Mouse (Mus musculus): ENCODE measurements around the gene Ifnl3. TPM values are rescaled to one million over a fixed set of nuclear protein-coding genes. Genes with fewer than 3 reads are reported as not detected.
A peak's percentile ranks its signal among the peaks of the same experiment; 100 is the strongest.

The Ifnl3 gene
- polyA plus RNA-seq, 1 experiment = not detected

DNA sequence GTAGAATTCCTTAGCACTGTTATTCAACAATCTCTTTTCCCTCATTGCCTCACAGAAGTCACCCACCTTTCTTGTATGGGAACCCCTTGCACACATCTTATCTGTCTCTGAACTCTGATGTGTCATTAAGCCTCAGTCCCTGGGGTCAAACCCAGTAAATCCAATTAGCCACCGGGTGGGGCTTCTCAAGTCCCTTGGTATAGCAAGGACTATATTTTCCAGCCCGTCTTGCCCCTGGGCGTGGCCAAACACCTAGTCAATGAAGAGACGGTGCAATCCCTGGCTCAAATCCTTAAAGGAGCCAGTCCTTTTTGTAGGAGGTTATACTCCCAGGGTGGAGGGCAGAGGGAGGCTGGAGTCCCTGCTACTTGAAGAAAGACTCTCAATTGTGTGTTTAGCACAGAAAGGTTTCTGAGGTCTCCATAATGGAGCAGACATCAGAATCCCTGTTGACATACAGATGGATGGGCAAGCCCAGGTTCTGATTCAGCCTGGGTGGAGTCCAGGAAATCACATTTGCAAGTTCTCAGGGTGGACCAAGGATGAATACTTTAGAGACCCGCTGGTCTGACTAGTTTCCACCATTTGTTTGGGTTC, 33.4 kb downstream of the Ifnl3 start:
- no peaks in the 10 kb centered on the region for H3K27me3 ChIP-seq (ENCODE audit: control insufficient read depth, insufficient read depth, low read length, poor library complexity, severe bottlenecking)
- H3K4me3 ChIP-seq (ENCODE audit: low read depth, low read length) = no peak overlapping the region
- peaks cover 3% of the 10 kb centered on the region; the same call in 1 of the 2 replicates for H3K36me3 ChIP-seq (ENCODE audit: control insufficient read depth, insufficient read depth, low read length, poor library complexity, severe bottlenecking)
- TF ChIP-seq EP300 (IDR thresholded peaks at IDR 0.05; ENCODE audit: insufficient read depth, low read depth, low read length) (no peak), CTCF (IDR thresholded peaks at IDR 0.05; ENCODE audit: low read depth, low read length) (no peak), POLR2A (IDR thresholded peaks at IDR 0.05; ENCODE audit: insufficient read depth, low read length) (no peak)
- no peak overlapping the region for H3K9ac ChIP-seq (ENCODE audit: low read depth, poor library complexity, severe bottlenecking)
- H3K27ac ChIP-seq (ENCODE audit: insufficient read depth, low read length) = peak overlapping the region; percentile 82
- H3K9me3 ChIP-seq (replicated peaks; ENCODE audit: control insufficient read depth, insufficient read depth, low read length, poor library complexity, severe bottlenecking) = no peaks in the 10 kb centered on the region
- H3K4me1 ChIP-seq (ENCODE audit: control insufficient read depth, insufficient read depth, low read length) = peaks cover 6% of the 10 kb centered on the region

DNA sequence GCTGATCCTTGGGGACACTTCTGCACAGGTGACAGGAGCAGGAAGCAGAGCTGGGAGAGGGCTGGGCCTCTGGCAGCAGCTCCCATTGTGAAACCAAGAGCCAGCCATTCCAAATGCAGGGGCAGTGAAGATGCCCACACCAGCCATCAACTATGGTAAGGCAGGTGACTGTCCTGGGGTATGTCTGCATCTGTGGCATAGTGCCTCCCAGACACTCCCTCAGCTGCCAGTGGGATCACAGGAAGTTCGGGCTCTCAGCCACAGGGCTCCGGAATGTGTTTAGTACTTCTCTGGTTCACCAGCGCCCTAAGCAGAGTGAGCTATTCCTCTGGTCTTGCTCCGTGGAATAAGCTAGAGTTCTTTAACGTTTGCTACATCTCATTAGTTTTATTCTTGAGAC, 34.4 kb downstream of the Ifnl3 start:
- Histone ChIP-seq H3K9me3 (replicated peaks; ENCODE audit: control insufficient read depth, insufficient read depth, low read length, poor library complexity, severe bottlenecking) (no peaks in the 10 kb centered on the region), H3K4me3 (ENCODE audit: low read depth, low read length) (no peak overlapping the region), H3K4me1 (ENCODE audit: control insufficient read depth, insufficient read depth, low read length) (peaks cover 6% of the 10 kb centered on the region), H3K27me3 (ENCODE audit: control insufficient read depth, insufficient read depth, low read length, poor library complexity, severe bottlenecking) (no peaks in the 10 kb centered on the region), H3K27ac (ENCODE audit: insufficient read depth, low read length) (no peak overlapping the region), H3K9ac (ENCODE audit: low read depth, poor library complexity, severe bottlenecking) (no peak overlapping the region), H3K36me3 (ENCODE audit: control insufficient read depth, insufficient read depth, low read length, poor library complexity, severe bottlenecking) (peaks cover 3% of the 10 kb centered on the region; the same call in 1 of the 2 replicates)
- TF ChIP-seq POLR2A (IDR thresholded peaks at IDR 0.05; ENCODE audit: insufficient read depth, low read length) (no peak), CTCF (IDR thresholded peaks at IDR 0.05; ENCODE audit: low read depth, low read length) (no peak), EP300 (IDR thresholded peaks at IDR 0.05; ENCODE audit: insufficient read depth, low read depth, low read length) (no peak)

DNA sequence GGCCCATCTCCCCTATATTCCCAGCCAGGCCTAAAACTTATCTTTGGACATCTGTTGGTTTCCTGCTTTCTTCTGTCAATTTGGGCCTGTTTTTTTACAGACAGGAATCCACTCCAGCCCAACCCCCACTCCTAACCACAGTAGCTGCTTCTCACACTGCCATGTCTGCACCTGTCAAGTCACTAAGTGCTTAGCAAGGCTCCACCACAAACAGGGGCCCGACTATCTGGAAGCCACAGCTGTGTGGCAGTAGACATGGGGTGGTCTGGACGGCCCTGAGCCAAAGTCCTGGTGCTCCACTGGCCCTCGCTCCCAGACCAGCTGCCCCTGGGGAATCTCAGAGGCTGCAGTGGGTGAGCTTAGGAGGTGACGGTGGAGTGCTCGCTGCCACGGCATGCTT, 35.1 kb downstream of the Ifnl3 start:
- Histone ChIP-seq H3K9me3 (replicated peaks; ENCODE audit: control insufficient read depth, insufficient read depth, low read length, poor library complexity, severe bottlenecking) (no peaks in the 10 kb centered on the region), H3K4me3 (ENCODE audit: low read depth, low read length) (no peak overlapping the region), H3K4me1 (ENCODE audit: control insufficient read depth, insufficient read depth, low read length) (peaks cover 6% of the 10 kb centered on the region), H3K9ac (ENCODE audit: low read depth, poor library complexity, severe bottlenecking) (no peak overlapping the region), H3K27ac (ENCODE audit: insufficient read depth, low read length) (no peak overlapping the region), H3K36me3 (ENCODE audit: control insufficient read depth, insufficient read depth, low read length, poor library complexity, severe bottlenecking) (peaks cover 3% of the 10 kb centered on the region; the same call in 1 of the 2 replicates), H3K27me3 (ENCODE audit: control insufficient read depth, insufficient read depth, low read length, poor library complexity, severe bottlenecking) (no peaks in the 10 kb centered on the region)
- TF ChIP-seq CTCF (IDR thresholded peaks at IDR 0.05; ENCODE audit: low read depth, low read length) = no peak
- no peak for TF ChIP-seq POLR2A (IDR thresholded peaks at IDR 0.05; ENCODE audit: insufficient read depth, low read length)
- TF ChIP-seq EP300 (IDR thresholded peaks at IDR 0.05; ENCODE audit: insufficient read depth, low read depth, low read length) = no peak

DNA sequence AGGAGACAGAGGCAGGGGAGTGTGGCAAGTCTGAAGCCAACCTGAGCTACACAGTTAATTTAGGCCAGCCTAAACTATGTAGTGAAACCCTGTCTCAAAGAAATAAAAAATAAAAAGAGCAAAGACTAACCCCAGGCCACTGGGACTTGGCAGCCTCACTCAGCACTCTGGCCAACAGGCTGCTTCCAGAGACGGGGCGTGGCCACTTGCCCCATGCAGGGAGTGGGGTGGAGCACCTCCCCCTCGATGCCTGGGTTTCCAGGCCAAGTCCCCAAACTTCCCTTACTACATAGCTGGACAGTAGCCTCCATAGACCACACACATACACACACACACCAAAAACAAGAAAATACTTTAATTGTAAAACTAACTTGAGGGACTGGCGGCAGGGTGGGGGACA, 35.9 kb downstream of the Ifnl3 start:
- peaks cover 3% of the 10 kb centered on the region; the same call in 1 of the 2 replicates for H3K36me3 ChIP-seq (ENCODE audit: control insufficient read depth, insufficient read depth, low read length, poor library complexity, severe bottlenecking)
- H3K4me3 ChIP-seq (ENCODE audit: low read depth, low read length) = no peak overlapping the region
- TF ChIP-seq EP300 (IDR thresholded peaks at IDR 0.05; ENCODE audit: insufficient read depth, low read depth, low read length) (no peak), CTCF (IDR thresholded peaks at IDR 0.05; ENCODE audit: low read depth, low read length) (no peak), POLR2A (IDR thresholded peaks at IDR 0.05; ENCODE audit: insufficient read depth, low read length) (no peak)
- no peaks in the 10 kb centered on the region for H3K27me3 ChIP-seq (ENCODE audit: control insufficient read depth, insufficient read depth, low read length, poor library complexity, severe bottlenecking)
- no peak overlapping the region for H3K9ac ChIP-seq (ENCODE audit: low read depth, poor library complexity, severe bottlenecking)
- no peak overlapping the region; the same call in 1 of the 2 replicates for H3K27ac ChIP-seq (ENCODE audit: insufficient read depth, low read length)
- peaks cover 6% of the 10 kb centered on the region for H3K4me1 ChIP-seq (ENCODE audit: control insufficient read depth, insufficient read depth, low read length)
- H3K9me3 ChIP-seq (replicated peaks; ENCODE audit: control insufficient read depth, insufficient read depth, low read length, poor library complexity, severe bottlenecking) = no peaks in the 10 kb centered on the region

DNA sequence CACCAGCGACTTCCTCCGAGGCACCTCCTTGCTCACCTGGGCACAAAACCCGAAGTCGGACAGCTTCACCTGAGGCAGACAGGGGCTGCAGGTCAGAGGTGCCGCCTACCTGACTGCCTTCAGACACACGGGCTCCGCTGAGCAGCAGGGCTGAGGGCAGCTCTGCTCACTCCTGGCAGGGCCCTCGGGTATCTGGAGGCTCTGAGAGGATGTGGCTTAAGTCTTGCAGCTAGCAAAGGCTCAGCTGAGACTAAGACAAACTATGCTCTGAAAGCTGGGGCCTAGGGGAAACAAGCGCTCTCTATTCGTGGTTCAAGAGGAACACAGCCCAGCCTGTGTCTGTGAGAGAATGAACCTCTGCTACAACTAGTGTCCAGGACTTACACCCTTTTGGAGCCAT, 38.2 kb downstream of the Ifnl3 start:
- H3K4me1 ChIP-seq (ENCODE audit: control insufficient read depth, insufficient read depth, low read length) = peaks cover 4% of the 10 kb centered on the region
- TF ChIP-seq CTCF (IDR thresholded peaks at IDR 0.05; ENCODE audit: low read depth, low read length) (no peak), POLR2A (IDR thresholded peaks at IDR 0.05; ENCODE audit: insufficient read depth, low read length) (no peak), EP300 (IDR thresholded peaks at IDR 0.05; ENCODE audit: insufficient read depth, low read depth, low read length) (no peak)
- H3K4me3 ChIP-seq (ENCODE audit: low read depth, low read length) = no peak overlapping the region
- H3K9ac ChIP-seq (ENCODE audit: low read depth, poor library complexity, severe bottlenecking) = no peak overlapping the region
- H3K36me3 ChIP-seq (ENCODE audit: control insufficient read depth, insufficient read depth, low read length, poor library complexity, severe bottlenecking) = peaks cover 17% of the 10 kb centered on the region
- H3K27me3 ChIP-seq (ENCODE audit: control insufficient read depth, insufficient read depth, low read length, poor library complexity, severe bottlenecking) = no peaks in the 10 kb centered on the region
- H3K27ac ChIP-seq (ENCODE audit: insufficient read depth, low read length) = no peak overlapping the region
- H3K9me3 ChIP-seq (replicated peaks; ENCODE audit: control insufficient read depth, insufficient read depth, low read length, poor library complexity, severe bottlenecking) = no peaks in the 10 kb centered on the region

DNA sequence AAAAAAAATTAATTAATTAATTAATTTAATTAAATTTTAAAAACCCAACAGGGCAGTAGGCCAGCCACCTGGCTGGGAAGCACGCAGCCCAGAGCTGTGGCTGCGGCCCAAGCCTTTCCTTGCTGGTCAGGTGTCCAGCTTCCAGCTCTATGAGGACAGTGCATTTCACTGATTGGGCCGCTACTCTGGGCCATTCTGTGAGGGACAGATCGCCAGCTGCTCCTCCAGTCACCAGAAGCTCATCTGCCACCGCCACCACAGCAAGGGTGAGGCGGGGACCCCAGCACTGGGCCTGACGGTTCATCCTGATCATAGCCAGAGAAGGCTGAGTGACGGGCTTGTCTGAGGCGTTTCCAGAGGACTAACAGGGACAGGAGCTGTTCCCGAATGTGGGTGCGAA, 39.3 kb downstream of the Ifnl3 start:
- H3K9me3 ChIP-seq (replicated peaks; ENCODE audit: control insufficient read depth, insufficient read depth, low read length, poor library complexity, severe bottlenecking) = no peaks in the 10 kb centered on the region
- peaks cover 4% of the 10 kb centered on the region for H3K4me1 ChIP-seq (ENCODE audit: control insufficient read depth, insufficient read depth, low read length)
- H3K27me3 ChIP-seq (ENCODE audit: control insufficient read depth, insufficient read depth, low read length, poor library complexity, severe bottlenecking) = no peaks in the 10 kb centered on the region
- H3K27ac ChIP-seq (ENCODE audit: insufficient read depth, low read length) = no peak overlapping the region
- no peak for TF ChIP-seq CTCF (IDR thresholded peaks at IDR 0.05; ENCODE audit: low read depth, low read length)
- no peak for TF ChIP-seq POLR2A (IDR thresholded peaks at IDR 0.05; ENCODE audit: insufficient read depth, low read length)
- TF ChIP-seq EP300 (IDR thresholded peaks at IDR 0.05; ENCODE audit: insufficient read depth, low read depth, low read length) = no peak
- H3K4me3 ChIP-seq (ENCODE audit: low read depth, low read length) = no peak overlapping the region
- H3K9ac ChIP-seq (ENCODE audit: low read depth, poor library complexity, severe bottlenecking) = no peak overlapping the region
- peaks cover 27% of the 10 kb centered on the region for H3K36me3 ChIP-seq (ENCODE audit: control insufficient read depth, insufficient read depth, low read length, poor library complexity, severe bottlenecking)
